Mouse (Mus musculus): ENCODE results near the gene Kalrn.

Kalrn gene

GRCm38 (mm10) chr16:34344895-34345876 lies 228.1 kb downstream of the Kalrn start:
- DNase-seq, result no peak

GRCm38 (mm10) chr16:34343968-34344367 lies 229.4 kb downstream of the Kalrn start:
- peak; percentile 25 to 30 for DNase-seq

GRCm38 (mm10) chr16:34343161-34343560 lies 230.2 kb downstream of the Kalrn start:
- DNase-seq, result no peak

GRCm38 (mm10) chr16:34342369-34343160 lies 230.8 kb downstream of the Kalrn start:
- no peak for DNase-seq

- no peak for DNase-seq
Observed at GRCm38 (mm10) chr16:34334919-34335318, 238.4 kb downstream of the Kalrn start.

GRCm38 (mm10) chr16:34331630-34332029 lies 241.7 kb downstream of the Kalrn start:
- no peak for DNase-seq

GRCm38 (mm10) chr16:34329876-34330275 lies 243.5 kb downstream of the Kalrn start:
- no peak for DNase-seq

GRCm38 (mm10) chr16:34329431-34329873 lies 243.9 kb downstream of the Kalrn start:
- peak; percentile 76 to 77 for DNase-seq

- DNase-seq, result no peak
Observed at GRCm38 (mm10) chr16:34327890-34328289, 245.4 kb downstream of the Kalrn start.

GRCm38 (mm10) chr16:34325869-34326268 lies 247.5 kb downstream of the Kalrn start:
- no peak for DNase-seq

- DNase-seq, result no peak
Observed at GRCm38 (mm10) chr16:34325161-34325560, 248.2 kb downstream of the Kalrn start.

- no peak for DNase-seq
Observed at GRCm38 (mm10) chr16:34324735-34325134, 248.6 kb downstream of the Kalrn start.

GRCm38 (mm10) chr16:34323496-34323895 lies 249.8 kb downstream of the Kalrn start:
- DNase-seq, result no peak

GRCm38 (mm10) chr16:34322546-34322945 lies 250.8 kb downstream of the Kalrn start:
- peak; percentile 93 to 96 for DNase-seq

GRCm38 (mm10) chr16:34321066-34321790 lies 252.1 kb downstream of the Kalrn start:
- no peak for DNase-seq

- no peak for DNase-seq
Observed at GRCm38 (mm10) chr16:34320023-34320800, 253.1 kb downstream of the Kalrn start.

GRCm38 (mm10) chr16:34317110-34317509 lies 256.2 kb downstream of the Kalrn start:
- DNase-seq, result no peak

GRCm38 (mm10) chr16:34316253-34316652 lies 257.1 kb downstream of the Kalrn start:
- no peak for DNase-seq

GRCm38 (mm10) chr16:34314071-34314470 lies 259.3 kb downstream of the Kalrn start:
- DNase-seq, result no peak

- DNase-seq, result peak in 1 of 2 experiments; percentile 22
Observed at GRCm38 (mm10) chr16:34311577-34311976, 261.8 kb downstream of the Kalrn start.

GRCm38 (mm10) chr16:34310363-34310762 lies 263.0 kb downstream of the Kalrn start:
- no peak for DNase-seq

- no peak for DNase-seq
Observed at GRCm38 (mm10) chr16:34308324-34308723, 265.0 kb downstream of the Kalrn start.
